Mouse (Mus musculus): Measurements from ENCODE around the gene Gmip.

GRCm38 (mm10) chr8:69821971-69822385 lies 13.5 kb downstream of the Gmip start:
- TF ChIP-seq CTCF (IDR thresholded peaks at IDR 0.05; ENCODE audit: extremely low read depth, insufficient read length, insufficient replicate concordance, low read depth, low read length) (no peak), POLR2A (IDR thresholded peaks at IDR 0.05; ENCODE audit: low read depth, low read length) (no peak)
